Mouse (Mus musculus): Measurements from ENCODE around the gene Abhd2.

Gene Abhd2

DNA sequence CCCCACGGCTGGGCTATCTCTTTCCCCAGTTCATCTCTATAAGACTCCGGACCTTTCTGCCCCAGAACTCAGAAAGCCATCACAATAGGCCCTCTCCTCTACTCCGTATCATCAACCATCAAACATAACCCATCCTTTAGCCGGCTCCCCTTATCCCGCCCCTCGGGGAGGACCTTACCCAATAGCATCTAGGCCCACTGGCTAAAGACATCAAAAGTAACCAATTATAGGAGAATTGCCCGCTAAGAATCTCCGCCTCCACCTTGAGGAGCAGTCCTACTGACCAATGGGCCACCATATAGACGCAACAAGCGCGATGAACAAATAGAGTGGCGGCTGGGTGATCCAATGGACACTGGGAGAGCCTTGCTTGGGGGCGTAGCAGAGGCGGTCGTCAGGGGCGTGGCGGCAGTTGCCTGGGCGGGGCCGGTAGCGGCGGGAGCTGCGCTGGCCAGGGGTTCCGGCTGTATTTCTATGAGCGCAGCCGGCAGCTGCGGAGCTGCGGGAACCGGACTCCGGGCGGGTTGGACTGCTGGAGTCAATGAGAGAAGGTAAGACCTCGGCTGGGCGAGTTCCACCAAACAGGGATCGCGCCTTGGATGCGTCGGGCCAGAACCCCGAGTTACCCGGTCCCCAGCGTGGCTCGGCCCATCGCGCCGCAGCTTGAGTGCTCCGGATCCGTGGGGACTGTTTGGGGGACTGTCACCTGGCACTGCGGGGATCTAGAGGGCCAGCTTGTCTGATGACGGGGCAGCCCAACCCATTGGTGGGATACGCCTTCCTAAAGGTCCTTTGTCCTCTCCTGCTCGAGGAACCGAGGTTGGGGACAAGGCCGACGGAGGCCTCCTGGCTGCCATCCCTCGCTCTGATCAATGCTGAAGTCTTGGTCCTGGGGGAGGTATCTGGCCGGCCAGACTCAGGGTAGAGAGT lies at the start of gene Abhd2:
Gene Abhd2, plus strand, starts transcription at position 411 of the 930 bp plus-strand sequence.
- DNase-seq (ENCODE audit: low read depth, low spot score) = peak; percentile 94

DNA sequence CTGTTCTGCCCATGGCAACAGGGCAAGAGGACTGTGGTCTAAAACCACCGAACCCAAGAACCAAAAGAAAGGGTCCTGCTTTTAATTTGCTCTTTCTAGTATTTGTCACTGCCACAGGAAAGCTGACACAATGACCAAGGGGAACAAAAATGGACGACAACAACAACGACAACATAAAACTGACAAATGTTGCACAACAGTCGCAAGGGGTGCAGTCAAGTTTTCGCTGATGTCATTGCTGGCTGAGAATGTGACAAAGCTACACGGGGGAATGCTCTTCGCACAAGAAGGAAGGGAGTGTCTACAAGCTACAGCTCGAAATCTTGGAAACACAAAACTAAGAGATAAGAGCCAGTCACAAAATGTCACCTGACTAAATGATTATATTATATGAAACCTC lies 47.5 kb upstream of the Abhd2 start:
- DNase-seq (ENCODE audit: low read depth, low spot score) = no peak

- DNase-seq (ENCODE audit: low read depth, low spot score) = no peak
Measured at GRCm38 (mm10) chr7:79226172-79226571, 46.8 kb upstream of the Abhd2 start.

DNA sequence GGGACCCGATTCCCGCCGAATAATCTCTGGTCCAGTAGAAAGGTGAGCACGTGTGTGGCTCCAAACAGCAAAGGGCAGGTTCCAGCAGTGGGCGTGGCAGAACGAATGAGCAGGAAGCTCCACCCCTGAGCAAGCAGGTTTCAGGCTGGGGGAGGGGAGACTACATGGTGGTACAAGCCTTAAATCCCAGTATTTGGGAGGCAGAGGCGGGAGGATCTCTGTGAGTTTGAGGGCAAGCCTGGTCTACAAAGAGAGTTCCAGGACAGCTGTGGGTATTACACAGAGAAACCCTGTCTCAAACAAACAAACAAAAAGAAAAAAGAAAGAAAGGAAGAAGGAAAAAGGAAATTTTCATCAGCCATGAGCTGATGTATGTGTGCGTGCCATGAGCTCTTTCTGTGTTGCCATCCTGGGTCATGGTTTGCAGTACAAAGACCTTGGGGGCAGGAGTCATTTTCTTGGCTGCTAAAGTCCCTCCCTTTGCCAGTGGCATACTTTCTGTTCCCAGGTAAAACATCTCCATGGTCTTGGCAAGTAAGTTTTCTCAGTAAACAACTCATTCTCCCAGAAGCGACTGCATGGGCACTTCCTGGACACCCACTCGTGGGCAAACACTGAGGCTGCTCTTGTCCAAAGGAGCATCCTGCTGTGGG lies 46.0 kb upstream of the Abhd2 start:
- no peak for DNase-seq (ENCODE audit: low read depth, low spot score)

DNA sequence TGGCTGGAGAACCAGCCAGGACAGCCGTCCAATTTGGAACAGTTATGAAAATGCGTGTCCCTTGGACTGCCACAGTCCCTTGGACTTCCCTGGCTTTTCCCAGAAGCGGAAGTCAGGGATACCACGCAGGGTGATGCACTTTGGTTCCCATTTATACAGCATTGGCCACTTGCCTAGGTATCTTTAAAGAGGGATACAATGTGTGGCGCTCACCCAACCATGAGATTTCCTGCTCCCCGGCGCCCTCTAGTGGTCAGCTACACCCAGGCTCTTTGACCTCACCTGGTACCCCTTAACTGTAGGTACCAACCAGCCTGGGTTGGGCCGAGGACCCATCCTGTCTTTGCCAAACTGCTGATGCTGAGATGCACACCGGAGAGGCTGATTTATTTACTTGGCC lies 44.5 kb upstream of the Abhd2 start:
- peak; percentile 66 for DNase-seq (ENCODE audit: low read depth, low spot score)

- no peak for DNase-seq (ENCODE audit: low read depth, low spot score)
Measured at GRCm38 (mm10) chr7:79231577-79231976, 41.4 kb upstream of the Abhd2 start.

- DNase-seq (ENCODE audit: low read depth, low spot score) = no peak
Measured at GRCm38 (mm10) chr7:79232048-79232447, 41.0 kb upstream of the Abhd2 start.

DNA sequence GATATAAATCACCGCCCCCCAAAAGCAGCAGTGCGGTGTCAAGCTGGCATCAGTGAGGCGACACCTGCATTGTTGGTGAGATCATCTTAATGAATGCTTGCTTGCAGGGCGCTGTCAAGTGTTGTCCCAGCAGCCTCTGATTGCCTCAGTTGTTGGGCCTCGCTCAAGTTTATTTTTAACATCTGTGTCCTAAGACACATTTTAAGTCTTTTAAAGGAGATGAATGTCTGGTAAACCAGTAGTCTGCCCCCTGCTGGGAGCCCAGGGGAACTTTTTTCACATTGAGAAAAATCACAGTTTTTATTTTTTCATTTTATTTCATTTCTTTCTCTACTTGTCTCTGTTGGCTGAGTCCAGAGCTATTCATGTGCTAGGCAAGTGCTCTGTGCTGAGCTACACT lies 34.3 kb upstream of the Abhd2 start:
- no peak for DNase-seq (ENCODE audit: low read depth, low spot score)

- no peak for DNase-seq (ENCODE audit: low read depth, low spot score)
Measured at GRCm38 (mm10) chr7:79241931-79242625, 30.9 kb upstream of the Abhd2 start.

DNA sequence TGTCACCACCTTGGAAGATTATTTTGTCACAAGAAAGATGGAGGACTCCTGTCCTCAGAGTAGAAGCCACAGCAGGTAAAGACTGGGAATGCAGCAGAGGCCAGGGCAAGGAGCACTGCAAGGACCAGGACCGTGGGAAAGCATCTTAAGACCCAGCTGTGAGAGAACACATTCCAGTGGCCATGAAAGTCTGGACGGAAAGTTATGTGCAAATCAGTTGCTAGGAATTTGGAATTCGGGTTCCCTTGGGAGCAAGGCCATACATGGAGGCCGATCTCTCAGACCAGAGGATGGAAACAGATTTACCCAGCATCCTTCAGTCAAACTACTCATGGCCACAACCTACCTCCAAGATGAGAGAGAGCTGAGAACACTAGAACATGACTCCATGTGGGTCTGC lies 29.8 kb upstream of the Abhd2 start:
- no peak for DNase-seq (ENCODE audit: low read depth, low spot score)

DNA sequence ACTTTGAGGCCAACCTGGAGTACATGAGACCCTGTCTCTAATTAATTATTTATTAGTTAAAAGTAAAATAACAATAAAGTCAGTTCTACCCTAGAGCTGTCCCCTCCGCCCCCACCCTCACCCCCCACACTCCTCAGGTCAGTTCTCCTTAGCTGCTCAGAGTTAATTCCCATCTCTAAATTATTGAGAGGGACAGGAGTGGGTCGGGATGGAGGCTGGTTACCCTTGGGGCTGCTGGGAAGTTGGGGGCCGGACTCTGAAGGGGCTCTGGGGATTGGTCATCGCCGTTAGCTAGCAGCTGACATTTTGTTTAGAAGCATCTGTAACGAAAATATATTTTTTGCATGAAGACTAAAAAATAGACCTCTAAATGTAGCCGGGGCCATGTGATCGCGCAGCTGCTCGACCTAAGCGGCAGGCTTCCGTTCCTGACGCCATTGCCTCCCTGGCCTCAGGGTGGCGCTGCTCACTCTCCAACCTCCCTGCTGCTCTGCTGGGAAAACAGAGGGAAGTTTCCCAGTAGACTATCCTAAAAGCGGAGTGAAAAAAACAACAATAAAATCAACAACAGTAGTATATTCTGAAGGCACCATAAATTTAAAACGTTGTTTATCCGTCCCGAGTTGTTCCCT lies 26.8 kb upstream of the Abhd2 start:
- no peak for DNase-seq (ENCODE audit: low read depth, low spot score)

GRCm38 (mm10) chr7:79247408-79247807 lies 25.6 kb upstream of the Abhd2 start:
- no peak for DNase-seq (ENCODE audit: low read depth, low spot score)

DNA sequence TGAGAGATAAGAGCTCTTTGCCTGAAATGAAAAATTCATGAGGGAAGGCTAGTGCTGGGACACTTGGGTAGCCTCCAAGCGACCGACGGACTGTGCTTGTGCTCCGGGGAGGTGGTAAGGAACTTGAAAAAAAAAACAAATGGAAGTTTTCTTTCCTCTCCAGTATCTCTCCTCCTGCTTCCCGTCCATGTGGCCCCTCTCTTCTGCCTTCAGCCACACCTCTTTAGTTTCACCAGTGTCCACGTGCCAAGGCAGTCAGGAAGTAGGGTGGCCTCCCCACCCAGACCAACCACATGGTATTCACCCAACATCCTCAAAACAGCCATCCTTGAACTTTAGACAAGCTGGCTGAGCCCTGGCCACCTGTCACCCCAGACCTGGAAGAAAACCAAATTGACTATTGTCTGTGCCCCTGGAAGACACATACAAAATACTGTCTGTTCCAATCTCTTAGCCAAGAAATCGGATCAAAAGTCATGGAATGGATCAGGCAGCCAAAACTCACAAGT lies 25.1 kb upstream of the Abhd2 start:
- no peak for DNase-seq (ENCODE audit: low read depth, low spot score)

GRCm38 (mm10) chr7:79249581-79249980 lies 23.4 kb upstream of the Abhd2 start:
- DNase-seq (ENCODE audit: low read depth, low spot score) = no peak

DNA sequence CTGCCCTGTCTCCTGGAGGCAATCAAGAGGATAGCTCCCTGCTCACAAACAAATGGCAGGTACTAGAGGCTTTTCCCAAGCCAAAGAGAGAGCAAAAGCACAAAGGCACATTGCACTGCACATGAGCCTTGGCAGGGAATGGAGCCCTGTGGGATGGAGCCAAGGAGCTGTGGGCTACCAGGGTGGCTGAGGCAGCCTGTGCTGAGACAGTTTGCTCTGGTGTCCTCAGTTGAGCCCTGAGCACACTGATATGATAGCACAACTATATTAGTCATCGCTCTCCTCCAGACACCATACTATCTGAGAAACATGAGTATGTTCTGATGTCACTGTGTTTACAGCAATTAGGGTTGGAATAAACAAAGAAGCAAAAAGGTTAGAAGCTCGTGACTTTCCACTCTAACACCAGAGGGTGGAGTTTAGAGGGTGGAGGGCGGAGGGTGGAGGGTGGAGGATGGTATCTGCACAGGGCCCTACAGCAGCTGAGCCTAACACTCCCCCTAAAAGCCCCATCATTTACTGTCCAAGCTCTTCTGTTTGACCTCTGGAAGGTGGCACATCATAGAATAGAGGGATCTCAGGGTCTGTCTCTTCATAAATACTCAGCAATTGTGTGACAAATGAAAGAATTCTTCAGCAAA lies 18.6 kb upstream of the Abhd2 start:
- DNase-seq (ENCODE audit: low read depth, low spot score) = no peak

GRCm38 (mm10) chr7:79255350-79255749 lies 17.6 kb upstream of the Abhd2 start:
- no peak for DNase-seq (ENCODE audit: low read depth, low spot score)

DNA sequence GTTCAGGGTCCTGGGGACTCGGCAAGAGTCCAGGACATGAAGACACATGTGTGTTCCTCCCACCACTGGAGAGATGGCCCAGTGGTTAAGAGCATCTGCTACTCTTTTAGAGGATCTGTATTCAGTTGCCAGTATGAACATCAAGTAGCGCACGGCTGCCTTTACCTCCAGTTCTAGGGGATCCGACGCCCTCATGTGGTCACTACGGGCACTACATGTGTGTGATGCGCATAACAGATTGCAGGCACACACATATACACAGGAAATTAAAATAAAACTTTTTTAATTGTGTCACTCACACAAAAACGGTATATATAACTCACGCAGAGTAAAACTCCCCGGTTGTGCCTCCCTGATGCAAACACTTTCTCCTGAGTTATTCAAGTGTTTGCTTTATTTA lies 17.2 kb upstream of the Abhd2 start:
- no peak for DNase-seq (ENCODE audit: low read depth, low spot score)

DNA sequence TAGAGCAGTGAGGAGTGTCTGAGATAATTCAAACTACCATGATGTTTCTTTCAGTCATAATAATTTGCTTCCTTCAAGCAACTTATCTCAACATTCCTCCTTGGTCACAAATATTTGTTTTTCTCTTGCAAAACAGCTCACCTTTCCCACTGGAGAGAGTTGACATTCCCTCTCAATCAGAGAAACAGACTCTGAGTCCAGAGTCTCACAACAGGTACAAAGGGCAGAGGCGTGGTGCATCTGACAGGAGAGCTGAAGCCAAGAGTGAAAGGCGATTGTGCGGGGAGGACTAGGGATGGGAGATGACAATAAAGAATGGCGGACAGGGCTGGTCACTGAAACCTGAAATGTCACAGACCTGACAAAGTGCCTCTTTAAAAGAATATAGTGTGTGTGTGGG lies 16.3 kb upstream of the Abhd2 start:
- DNase-seq (ENCODE audit: low read depth, low spot score) = no peak

- no peak for DNase-seq (ENCODE audit: low read depth, low spot score)
Measured at GRCm38 (mm10) chr7:79258981-79259542, 13.9 kb upstream of the Abhd2 start.

- DNase-seq (ENCODE audit: low read depth, low spot score) = no peak
Measured at GRCm38 (mm10) chr7:79262478-79262877, 10.5 kb upstream of the Abhd2 start.

DNA sequence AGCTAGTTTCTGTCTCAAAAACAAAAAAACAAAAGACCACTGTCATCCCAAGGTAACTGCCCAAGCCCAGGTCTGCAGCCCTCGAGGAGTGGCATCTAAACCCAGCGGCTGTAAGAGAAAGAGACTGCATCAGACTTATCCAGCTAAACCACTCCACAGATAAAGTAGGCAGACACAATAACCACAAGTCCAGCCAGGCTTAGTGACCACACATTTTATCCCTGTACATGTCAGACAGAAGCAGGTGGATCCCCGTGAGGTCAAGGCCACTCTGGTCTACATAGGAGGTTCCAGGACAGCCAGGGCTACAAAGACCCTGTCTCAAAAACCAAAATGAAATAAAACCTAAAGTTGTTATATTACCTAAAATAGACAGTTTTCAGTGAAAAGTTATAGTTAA lies 9.2 kb upstream of the Abhd2 start:
- no peak for DNase-seq (ENCODE audit: low read depth, low spot score)

Data from WW6 (cell line).